Mouse (Mus musculus) lung, embryonic 14.5 days (tissue): ENCODE results near the gene Ano6. TPM values are rescaled to one million over a fixed set of nuclear protein-coding genes. Genes with fewer than 3 reads are reported as not detected.

Source experiments
- ATAC-seq: fragments of 200-750 bp; cut with Nextera tagmentation; 2 replicates; pipeline ENCODE4 v1.8.0; 2017; ENCODE audit warnings: mild to moderate bottlenecking, moderate TSS enrichment, moderate library complexity; ENCODE audit not compliant: insufficient read depth
- DNase-seq: peaks from one replicate; pipeline ENCODE4 v3.0.0-alpha.2; 2015
- H3K27ac ChIP-seq: fragments of 300-500 bp; sonication (generic); 2 replicates; pipeline ENCODE4 v1.5.1; 2014; ENCODE audit warnings: low read depth, mild to moderate bottlenecking, moderate library complexity
- H3K27me3 ChIP-seq: fragments of 300-500 bp; sonication (generic); 2 replicates; pipeline ENCODE4 v1.6.1; 2014; ENCODE audit warnings: low read length, control low read depth; ENCODE audit not compliant: insufficient read depth
- H3K36me3 ChIP-seq: fragments of 300-500 bp; sonication (generic); 2 replicates; pipeline ENCODE4 v1.6.1; 2014; ENCODE audit warnings: control low read depth; ENCODE audit not compliant: insufficient read depth
- H3K4me1 ChIP-seq: fragments of 300-500 bp; sonication (generic); 2 replicates; pipeline ENCODE4 v1.6.1; 2014; ENCODE audit warnings: antibody characterized with exemption, control low read depth; ENCODE audit not compliant: insufficient read depth
- H3K4me2 ChIP-seq: fragments of 300-500 bp; sonication (generic); 2 replicates; pipeline ENCODE4 v1.6.1; 2014; ENCODE audit warnings: mild to moderate bottlenecking
- H3K4me3 ChIP-seq: fragments of 300-500 bp; sonication (generic); 2 replicates; pipeline ENCODE4 v1.5.1; 2014; ENCODE audit warnings: low read depth, low read length
- H3K9ac ChIP-seq: fragments of 300-500 bp; sonication (generic); 2 replicates; pipeline ENCODE4 v1.6.1; 2014
- H3K9me3 ChIP-seq: fragments of 300-500 bp; sonication (generic); 2 replicates; pipeline ENCODE4 v1.6.1; 2016; ENCODE audit warnings: low read depth, low read length, control low read depth
- CTCF ChIP-seq: IDR thresholded peaks from 2 replicates; pipeline ENCODE4 v1.5.1; 2016; ENCODE audit warnings: antibody characterized with exemption, low read depth
- WGBS: fragments of 180-500 bp; shearing (Covaris S2); extraction: QIAGEN DNeasy Blood & Tissue Kit; methylation state at CpG from one replicate; pipeline ENCODE4 v1.1.7; 2014; 5-methylcytosine and 5-hydroxymethylcytosine counted together
- polyA plus RNA-seq: library from polyadenylated mRNA; unstranded; fragments of >200 nt; fragmentation: Nextera tagmentation; extraction: Ambion mirVana; gene quantifications from 2 replicates; pipeline ENCODE4 v1.2.1, GENCODE M21; 2014

The Ano6 gene
- polyA plus RNA-seq, 1 experiment from 2014 or later = 54.7 TPM

DNA sequence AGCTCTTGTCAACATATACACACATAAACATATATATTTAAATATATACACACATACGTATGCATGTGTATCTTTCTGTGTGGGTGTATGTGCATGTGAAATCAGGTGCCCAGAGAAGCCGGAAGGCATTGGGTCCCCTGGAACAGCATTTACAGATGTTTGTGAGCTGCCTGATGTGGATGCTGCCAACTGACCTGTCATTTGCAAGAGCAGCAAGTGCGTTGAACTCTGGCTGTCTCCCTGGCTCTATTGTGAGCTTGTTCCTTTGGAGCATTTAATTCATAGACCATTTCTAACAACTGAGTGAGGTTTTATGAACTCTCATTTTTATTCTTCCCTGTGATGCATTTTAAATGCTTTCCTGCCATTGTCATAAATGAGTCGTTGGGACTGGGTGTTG is 91.8 kb downstream of the Ano6 start:
- ATAC-seq = no peak

DNA sequence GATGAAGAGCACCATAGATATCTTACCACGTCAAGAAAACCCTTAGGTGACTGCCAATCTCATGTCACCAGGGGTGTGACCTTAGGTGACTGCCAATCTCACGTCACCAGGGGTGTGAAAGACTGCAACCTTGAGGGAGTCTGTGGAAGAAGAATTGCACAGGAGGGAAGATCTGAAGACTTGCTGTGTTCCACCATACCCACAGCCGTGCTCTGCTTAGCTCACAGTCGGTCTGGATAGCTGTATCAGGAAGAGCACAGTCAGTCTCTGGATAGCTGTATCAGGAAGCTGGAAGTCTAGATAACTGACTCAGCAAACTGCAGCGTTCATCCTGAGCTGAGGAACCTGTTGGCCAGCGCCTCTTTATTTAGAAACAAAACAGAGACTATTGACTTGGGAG is 92.9 kb downstream of the Ano6 start:
- Histone ChIP-seq H3K4me3 (no peak overlapping the region), H3K27me3 (no peaks in the 10 kb centered on the region), H3K9ac (no peak overlapping the region), H3K27ac (peak overlapping the region; percentile 48; the same call in 1 of the 2 replicates), H3K4me1 (peaks cover 33% of the 10 kb centered on the region), H3K4me2 (no peak overlapping the region), H3K36me3 (no peaks in the 10 kb centered on the region), H3K9me3 (no peaks in the 10 kb centered on the region)
- peak; percentile 45 for ATAC-seq
- no peak for TF ChIP-seq CTCF
- WGBS = 61% methylated on average over 6 of the region's 6 CpGs
- DNase-seq = no peak

More for the DNA sequence above, 91.8 kb downstream of the Ano6 start:
- H3K4me3 ChIP-seq = no peak overlapping the region
- TF ChIP-seq CTCF = no peak
- H3K36me3 ChIP-seq = no peaks in the 10 kb centered on the region
- H3K9me3 ChIP-seq = no peaks in the 10 kb centered on the region
- whole genome bisulfite sequencing = 87% methylated on average over 4 of the region's 4 CpGs
- no peak overlapping the region for H3K4me2 ChIP-seq
- DNase-seq = no peak
- H3K4me1 ChIP-seq = peaks cover 33% of the 10 kb centered on the region
- no peak overlapping the region for H3K9ac ChIP-seq
- H3K27ac ChIP-seq = no peak overlapping the region
- no peaks in the 10 kb centered on the region for H3K27me3 ChIP-seq

DNA sequence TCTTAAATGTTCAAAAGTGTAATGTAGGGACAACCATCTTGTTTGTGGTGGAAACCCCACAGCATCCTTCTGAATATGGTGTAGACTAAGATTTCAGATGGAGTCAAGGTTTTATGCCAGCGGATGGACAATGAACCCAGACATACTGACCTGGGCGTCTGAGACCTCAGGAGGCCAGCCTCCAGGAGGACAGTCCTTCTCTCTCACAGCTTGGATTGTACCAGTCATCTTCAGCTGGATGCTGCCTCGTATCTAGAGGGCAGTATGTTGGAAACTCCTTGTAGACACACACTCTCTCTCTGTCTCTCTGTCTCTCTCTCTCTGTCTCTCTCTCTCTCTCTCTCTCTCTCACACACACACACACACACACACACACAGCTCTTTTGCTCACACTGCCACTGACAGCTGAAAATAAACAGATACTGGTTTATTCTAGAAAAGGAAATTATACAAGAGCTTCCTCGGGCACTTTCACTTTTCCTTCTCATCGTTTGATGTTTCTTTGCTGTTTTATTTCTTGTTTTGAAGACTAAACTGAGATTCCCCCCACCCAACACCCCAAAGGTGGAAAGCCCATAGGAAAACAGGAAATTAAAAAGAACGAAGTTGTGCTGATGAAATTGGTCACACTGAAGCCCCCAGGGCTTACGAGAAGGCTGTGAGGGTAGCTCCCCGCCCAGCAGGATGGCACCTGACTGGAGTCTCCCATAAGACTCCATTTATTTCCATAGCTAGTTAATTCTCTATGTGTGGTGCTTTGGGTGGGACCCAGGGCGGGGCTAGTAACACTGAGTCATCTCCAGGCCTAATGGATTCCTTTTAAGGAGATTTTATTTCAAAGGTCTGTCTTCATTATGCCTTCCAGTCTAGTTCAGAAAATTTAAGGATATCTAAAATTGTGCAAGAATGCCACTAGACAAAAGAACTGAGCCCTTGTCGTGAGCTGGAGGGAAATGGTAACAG is 94.3 kb downstream of the Ano6 start:
- Histone ChIP-seq H3K9me3 (no peaks in the 10 kb centered on the region), H3K4me2 (no peak overlapping the region), H3K4me3 (no peak overlapping the region), H3K9ac (no peak overlapping the region), H3K4me1 (peaks cover 32% of the 10 kb centered on the region), H3K36me3 (no peaks in the 10 kb centered on the region), H3K27ac (0 out of 2 replicates have a peak overlapping the region, but pooled peaks have one; percentile 18), H3K27me3 (no peaks in the 10 kb centered on the region)
- ATAC-seq (no peak), DNase-seq (no peak)
- 75% methylated on average over 10 of the region's 10 CpGs for WGBS
- no peak for TF ChIP-seq CTCF

DNA sequence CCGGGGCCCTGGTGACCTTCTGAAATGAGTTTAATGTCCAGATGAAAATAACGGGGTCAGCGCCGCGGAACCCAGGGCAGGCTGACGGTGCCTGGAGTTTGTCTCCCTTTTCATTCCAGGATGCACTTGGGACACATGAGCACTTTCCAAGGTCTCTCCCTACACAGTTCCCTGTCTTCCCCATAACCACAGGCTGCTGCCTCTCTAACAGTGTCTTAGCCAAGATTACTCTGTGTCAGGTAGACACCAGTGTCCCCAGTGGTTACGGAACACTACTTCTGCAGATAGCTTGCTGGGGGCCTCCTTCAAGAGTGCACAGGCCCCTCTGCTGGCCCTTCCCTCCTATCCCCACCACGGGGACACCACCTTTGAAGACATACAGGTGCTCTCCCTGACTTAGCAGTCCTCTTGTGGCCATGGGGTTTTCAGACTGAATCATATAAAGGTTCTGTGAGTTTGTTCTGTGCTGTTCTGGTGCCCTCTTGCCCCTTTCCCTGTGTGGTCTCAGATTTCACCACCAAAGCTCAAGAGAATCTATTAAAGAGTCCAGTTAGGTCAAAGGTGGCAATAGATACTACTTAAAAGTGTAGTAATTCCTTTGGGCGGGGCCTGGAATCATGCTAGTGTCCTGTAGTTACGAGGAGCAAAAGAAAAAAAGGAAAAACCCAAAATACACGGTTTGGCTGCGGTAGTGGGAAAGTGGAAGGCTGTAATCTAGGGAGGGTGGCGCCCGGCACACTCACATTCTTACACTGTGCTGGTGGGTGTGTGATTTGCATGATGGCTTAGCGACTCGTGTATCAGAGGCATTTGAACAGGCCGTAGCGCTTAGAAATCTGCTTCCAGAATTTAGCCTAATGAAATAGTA is 95.5 kb downstream of the Ano6 start:
- DNase-seq = no peak
- no peak overlapping the region for H3K4me2 ChIP-seq
- H3K4me3 ChIP-seq = no peak overlapping the region
- WGBS = 53% methylated on average over 18 of the region's 18 CpGs
- no peak overlapping the region for H3K9ac ChIP-seq
- no peaks in the 10 kb centered on the region for H3K36me3 ChIP-seq
- no peaks in the 10 kb centered on the region for H3K27me3 ChIP-seq
- peak overlapping the region; percentile 66 for H3K27ac ChIP-seq
- H3K9me3 ChIP-seq = no peaks in the 10 kb centered on the region
- no peak for ATAC-seq
- TF ChIP-seq CTCF = no peak
- H3K4me1 ChIP-seq = peaks cover 21% of the 10 kb centered on the region

DNA sequence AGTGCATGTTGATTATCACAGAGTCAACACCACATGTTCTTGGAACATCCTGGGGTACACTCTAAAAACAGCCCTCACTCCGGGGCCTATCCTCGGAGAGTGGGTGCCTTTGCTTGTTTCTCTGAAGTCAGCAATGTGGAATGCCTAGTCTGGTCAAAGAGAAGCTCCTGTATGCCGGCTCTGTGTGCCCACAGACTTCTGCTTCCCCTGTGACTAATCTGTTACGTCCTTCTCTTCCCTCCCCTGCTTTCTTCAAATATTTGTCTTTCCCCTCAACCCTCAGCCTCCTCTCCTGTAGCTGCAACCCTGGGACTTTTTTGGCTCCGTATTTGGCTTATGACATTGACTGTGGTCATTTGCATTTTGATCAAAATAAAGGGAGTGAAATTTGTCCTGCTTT is 96.7 kb downstream of the Ano6 start:
- DNase-seq (peak; percentile 63), ATAC-seq (peak; percentile 70; the same call in 1 of the 2 replicates)
- Histone ChIP-seq H3K4me2 (peak overlapping the region; percentile 32; the same call in 1 of the 2 replicates), H3K27me3 (no peaks in the 10 kb centered on the region), H3K9me3 (no peaks in the 10 kb centered on the region), H3K4me3 (no peak overlapping the region), H3K4me1 (peaks cover 21% of the 10 kb centered on the region), H3K27ac (peak overlapping the region; percentile 66), H3K36me3 (no peaks in the 10 kb centered on the region), H3K9ac (no peak overlapping the region)
- TF ChIP-seq CTCF = no peak
- 21% methylated on average over 5 of the region's 5 CpGs for WGBS

DNA sequence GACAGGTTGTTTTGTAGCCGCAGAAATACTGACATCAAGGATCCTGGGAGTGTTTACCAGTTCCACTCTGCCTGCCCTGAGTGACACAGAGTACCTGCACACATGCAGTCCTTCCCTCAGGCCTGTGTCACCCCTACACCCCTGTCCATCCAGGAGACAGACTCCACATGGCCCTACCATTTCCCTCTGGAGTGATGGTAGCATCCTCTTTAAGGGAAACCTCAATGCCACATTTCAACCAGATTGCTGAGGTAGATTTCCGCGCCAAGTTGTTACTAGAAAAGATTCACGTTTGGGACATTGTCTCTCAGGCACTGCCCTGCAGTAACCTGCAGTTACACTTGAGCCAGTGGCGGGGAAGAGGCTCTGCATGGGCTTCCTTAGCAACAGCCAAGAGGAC is 97.9 kb downstream of the Ano6 start:
- no peak overlapping the region for H3K4me3 ChIP-seq
- no peak overlapping the region for H3K9ac ChIP-seq
- H3K4me2 ChIP-seq = no peak overlapping the region
- peaks cover 21% of the 10 kb centered on the region for H3K4me1 ChIP-seq
- H3K27ac ChIP-seq = no peak overlapping the region
- no peak for DNase-seq
- ATAC-seq = no peak
- H3K36me3 ChIP-seq = no peaks in the 10 kb centered on the region
- no peaks in the 10 kb centered on the region for H3K27me3 ChIP-seq
- no peak for TF ChIP-seq CTCF
- H3K9me3 ChIP-seq = no peaks in the 10 kb centered on the region
- WGBS = 64% methylated on average over 5 of the region's 5 CpGs

DNA sequence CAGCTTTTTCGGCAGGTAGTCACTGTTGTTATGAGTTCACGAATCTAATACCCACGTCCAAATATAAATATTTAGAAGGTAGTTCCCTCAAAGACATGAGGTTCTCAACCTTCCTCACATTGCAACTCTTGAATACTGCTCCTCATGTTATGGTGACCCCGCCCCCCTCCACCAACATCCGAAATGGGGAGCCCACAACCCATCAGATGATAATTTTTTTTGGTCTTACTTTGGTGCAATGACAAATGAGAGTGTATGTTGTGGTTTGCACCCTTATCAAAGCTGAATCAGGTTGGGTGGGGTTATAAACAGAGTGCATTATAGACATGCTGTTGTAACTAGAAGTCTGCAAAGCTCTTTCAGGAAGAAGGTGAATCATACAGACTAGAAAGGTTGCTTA is 99.7 kb downstream of the Ano6 start:
- H3K27ac ChIP-seq = no peak overlapping the region
- H3K36me3 ChIP-seq = 0 out of 2 replicates have a peak, but pooled peaks cover 3% of the 10 kb centered on the region
- no peak for TF ChIP-seq CTCF
- no peaks in the 10 kb centered on the region for H3K9me3 ChIP-seq
- no peak for ATAC-seq
- H3K4me1 ChIP-seq = peaks cover 18% of the 10 kb centered on the region; the same call in 1 of the 2 replicates
- no peak overlapping the region for H3K4me2 ChIP-seq
- H3K4me3 ChIP-seq = no peak overlapping the region
- WGBS = 83% methylated on average over 5 of the region's 5 CpGs
- DNase-seq = no peak
- no peak overlapping the region for H3K9ac ChIP-seq
- no peaks in the 10 kb centered on the region for H3K27me3 ChIP-seq
